Mouse (Mus musculus) spleen, postnatal 36 days (tissue): Measurements from ENCODE around the gene Psen1.

ENCODE experiments used
- DNase-seq, 2 experiments: peaks; one replicate each; pipeline ENCODE4 v3.0.0; 2022; ENCODE audit warnings: low spot score in 2 of 2, mixed read lengths in 1 of 2

Gene Psen1

GRCm38 (mm10) chr12:83723037-83723436 lies 35.1 kb downstream of the Psen1 start:
- DNase-seq: no peak

GRCm38 (mm10) chr12:83726510-83727308 lies 38.8 kb downstream of the Psen1 start:
- no peak for DNase-seq

GRCm38 (mm10) chr12:83732225-83732624 lies 44.3 kb downstream of the Psen1 start:
- no peak for DNase-seq

GRCm38 (mm10) chr12:83734047-83734446 lies 46.1 kb downstream of the Psen1 start:
- DNase-seq: no peak

- no peak for DNase-seq
These were observed 48.3 kb downstream of the Psen1 start for GRCm38 (mm10) chr12:83736236-83736635.

- DNase-seq: no peak
These were observed 50.7 kb downstream of the Psen1 start for GRCm38 (mm10) chr12:83738651-83739050.

- no peak for DNase-seq
These were observed 53.8 kb downstream of the Psen1 start for GRCm38 (mm10) chr12:83741722-83742121.

DNA sequence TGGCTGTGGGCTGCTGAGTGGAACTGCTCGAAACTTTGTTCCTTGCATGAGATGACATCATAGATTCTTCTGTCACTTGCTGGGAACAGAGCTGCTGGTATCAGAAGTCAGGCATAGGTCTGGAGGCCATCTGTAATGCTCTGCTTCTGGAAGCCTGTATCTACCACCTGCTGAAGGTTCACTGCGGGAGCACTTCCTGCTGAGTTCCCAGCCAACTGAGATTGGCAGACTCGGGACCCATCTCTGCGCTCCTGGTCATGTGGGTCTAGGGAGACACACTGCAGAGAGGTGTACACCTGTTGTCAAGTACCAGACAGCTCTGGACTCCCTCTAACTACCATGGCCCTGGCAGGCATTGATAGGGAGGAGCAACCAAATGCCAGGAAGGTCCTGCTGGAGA lies 54.9 kb downstream of the Psen1 start:
- DNase-seq: no peak

GRCm38 (mm10) chr12:83743712-83744111 lies 55.8 kb downstream of the Psen1 start:
- DNase-seq: no peak

GRCm38 (mm10) chr12:83749186-83749585 lies 61.2 kb downstream of the Psen1 start:
- DNase-seq: no peak

DNA sequence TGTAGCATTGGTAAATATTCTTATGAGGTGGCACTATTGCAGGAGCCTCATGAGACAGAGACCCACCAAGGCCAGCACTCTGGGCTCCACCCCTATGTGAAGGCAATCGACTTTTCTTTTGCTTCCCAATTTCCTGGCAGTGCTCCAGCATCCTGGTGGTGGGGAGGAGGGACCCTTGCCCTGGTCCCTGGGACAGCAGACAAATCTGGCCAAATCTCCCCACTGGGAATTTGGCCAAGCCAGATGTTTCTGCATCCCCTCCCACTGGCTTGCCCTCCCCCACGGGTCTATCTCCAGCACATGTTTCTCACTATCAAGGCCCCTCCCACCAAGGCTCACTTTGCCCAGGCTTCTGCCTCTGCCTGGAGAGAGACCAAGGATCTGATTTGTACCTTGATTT lies 64.5 kb downstream of the Psen1 start:
- no peak for DNase-seq

GRCm38 (mm10) chr12:83758735-83759134 lies 70.8 kb downstream of the Psen1 start:
- no peak for DNase-seq

DNA sequence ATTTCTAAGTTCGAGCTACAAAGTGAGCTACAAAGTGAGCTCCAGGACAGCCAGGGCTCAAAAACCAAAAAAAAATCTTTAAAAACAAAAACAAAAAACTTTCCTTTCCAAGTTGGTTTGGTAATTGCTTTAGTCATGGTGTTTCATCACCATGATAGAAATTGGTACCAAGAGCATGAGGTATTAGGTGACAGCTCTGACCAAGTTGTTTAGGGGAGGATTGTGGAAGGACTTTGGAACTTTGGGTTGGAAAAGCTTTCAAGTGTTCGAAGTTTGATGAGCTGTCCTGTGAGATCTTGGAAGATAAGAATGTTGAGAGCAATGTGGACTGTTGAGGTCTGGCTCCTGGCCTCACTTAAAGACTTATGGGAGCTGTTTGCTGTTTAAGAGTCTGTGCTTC lies 72.2 kb downstream of the Psen1 start:
- DNase-seq: no peak

DNA sequence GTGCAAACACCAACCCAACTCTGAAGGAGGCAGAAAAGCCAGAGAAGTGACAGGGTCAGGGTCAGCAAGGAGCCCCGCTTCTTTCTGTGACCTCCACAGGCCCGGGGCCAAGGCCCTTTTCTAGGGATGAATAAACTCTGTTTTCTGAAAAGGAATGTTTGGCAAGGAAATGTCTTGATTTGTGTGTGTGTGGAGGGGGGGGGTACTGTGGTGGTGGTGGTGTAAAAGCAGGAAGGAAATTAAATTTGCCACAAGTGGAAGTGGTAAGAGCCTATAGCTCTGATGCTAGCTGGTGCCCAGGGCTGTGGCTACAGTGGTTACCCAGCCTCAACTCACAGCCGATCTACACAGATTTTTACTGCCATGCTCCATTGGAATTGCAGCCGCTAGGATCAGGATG lies 74.8 kb downstream of the Psen1 start:
- peak in 1 of 2 experiments; percentile 14 for DNase-seq

DNA sequence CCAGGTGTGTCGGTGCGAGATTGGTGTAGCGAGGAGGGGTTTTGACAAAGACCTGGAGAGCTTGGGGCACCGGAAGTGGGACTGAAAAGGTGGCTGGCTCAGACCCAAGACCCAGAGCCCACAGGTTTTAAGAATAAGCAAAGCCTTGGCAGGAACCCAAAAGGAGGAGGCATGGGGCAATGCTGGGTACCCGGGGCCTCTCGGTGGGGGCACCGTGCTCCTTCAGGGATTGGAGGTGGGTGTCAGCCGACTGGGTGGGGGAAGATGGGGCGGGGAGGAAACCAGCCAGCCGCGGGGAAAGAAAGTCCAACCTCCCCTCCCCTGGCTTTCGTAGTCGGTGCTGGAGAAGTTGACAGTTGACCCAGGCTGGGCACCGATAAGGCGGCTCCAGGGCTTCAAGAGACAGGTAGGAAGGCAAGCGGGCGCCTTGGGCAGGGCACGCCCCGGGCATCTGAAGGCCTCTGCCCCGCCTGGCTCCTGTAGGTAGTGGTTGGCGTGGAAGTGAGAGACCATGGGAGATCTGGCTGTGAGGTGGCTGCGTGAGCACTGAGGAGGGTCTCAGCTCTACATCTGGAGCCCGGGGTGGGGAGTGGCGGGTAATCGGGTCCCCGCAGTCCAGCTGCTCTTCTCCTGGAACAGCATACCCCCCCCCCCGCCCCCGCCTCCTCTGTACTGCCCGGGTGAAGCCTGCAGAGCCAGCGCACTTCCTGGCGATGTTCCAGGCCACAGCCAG lies 75.5 kb downstream of the Psen1 start, which contains the start of gene Papln:
Gene Papln, plus strand, starts transcription at position 324 of the 733 bp plus-strand sequence.
- DNase-seq: peak; percentile 16 to 34

- peak in 1 of 2 experiments; percentile 24 for DNase-seq
These were observed 76.1 kb downstream of the Psen1 start for GRCm38 (mm10) chr12:83764044-83764365.

DNA sequence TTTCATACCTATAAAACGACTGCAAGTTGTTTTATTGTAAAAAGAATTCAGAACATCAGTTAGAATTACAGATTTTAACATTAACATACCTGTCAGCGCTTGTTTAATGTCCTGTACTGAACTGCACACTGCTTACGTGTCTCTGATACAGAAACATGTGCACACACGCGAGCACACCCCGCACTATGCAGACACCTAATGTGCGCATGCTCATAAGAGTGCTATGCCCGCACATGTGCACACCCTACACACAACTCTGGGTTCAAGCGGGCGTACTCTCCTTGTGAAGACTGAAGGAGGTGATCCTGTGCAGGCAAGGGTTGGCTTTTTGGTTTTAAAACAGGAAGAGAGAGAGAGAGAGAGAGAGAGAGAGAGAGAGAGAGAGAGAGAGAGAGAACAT lies 76.6 kb downstream of the Psen1 start:
- no peak for DNase-seq

- DNase-seq: no peak
These were observed 78.1 kb downstream of the Psen1 start for GRCm38 (mm10) chr12:83765965-83766603.

GRCm38 (mm10) chr12:83767833-83768232 lies 79.9 kb downstream of the Psen1 start:
- no peak for DNase-seq

DNA sequence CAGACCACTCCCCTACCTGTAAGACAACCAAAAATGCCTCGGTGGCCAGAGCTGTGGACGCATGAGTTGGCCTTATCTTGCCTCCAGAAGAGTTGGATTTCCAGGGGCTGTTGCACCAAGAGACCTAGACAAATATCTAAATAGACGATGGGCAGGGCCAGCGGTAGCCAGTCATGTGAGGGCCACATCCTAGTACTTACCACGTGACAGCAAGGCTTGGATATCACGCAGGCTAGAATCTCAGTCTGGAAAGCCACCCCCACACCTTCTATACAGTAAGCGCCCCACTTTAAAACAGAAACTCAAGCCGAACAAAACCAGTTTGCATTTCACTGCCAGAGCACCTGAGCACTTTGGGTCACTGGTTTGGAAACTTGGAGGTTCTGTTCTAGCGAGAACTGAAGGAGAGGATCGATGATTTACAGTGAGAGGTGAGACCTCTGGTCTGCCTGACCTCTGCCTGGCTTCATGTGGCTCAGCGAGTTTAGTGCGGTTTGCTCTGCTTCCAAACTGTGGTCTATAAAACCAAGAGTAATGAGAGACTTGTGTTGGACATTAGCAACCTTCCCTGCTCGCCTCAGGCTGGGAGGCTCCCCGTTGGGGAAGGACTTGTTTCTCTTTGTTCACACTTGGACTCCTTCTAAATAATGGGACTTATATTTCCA lies 80.4 kb downstream of the Psen1 start:
- DNase-seq: no peak

- DNase-seq: no peak
These were observed 82.7 kb downstream of the Psen1 start for GRCm38 (mm10) chr12:83770418-83771256.
